Mouse (Mus musculus) hindbrain, embryonic 12.5 days (tissue): Measurements from ENCODE around the gene Zfp169. TPM values are rescaled to one million over a fixed set of nuclear protein-coding genes. Genes with fewer than 3 reads are reported as not detected.

Experiments used
- microRNA counts: library from miRNA; unstranded; fragments of <30 nt; microRNA quantifications from one replicate; lab custom pipeline; 2017
- microRNA-seq: library from miRNA; unstranded; fragments of <30 nt; microRNA quantifications from one replicate; pipeline ENCODE4, GENCODE M21; 2017
- polyA plus RNA-seq: library from polyadenylated mRNA; unstranded; fragments of >200 nt; fragmentation: Nextera tagmentation; extraction: Ambion mirVana; gene quantifications from 2 replicates; pipeline ENCODE4 v1.2.1, GENCODE M21; 2016

Gene Zfp169
- polyA plus RNA-seq, 1 experiment from 2014 or later, result 7.4 TPM

MicroRNAs within 50 kb of the gene (microRNA counts, 519-probe panel; counts per million panel counts)
- microRNA mmu-let-7a (lab: Ali Mortazavi, UCI) (4,837 counts per million, percentile 90 among the panel's probes with 10 or more counts), microRNA mmu-let-7d (lab: Ali Mortazavi, UCI) (5,601 counts per million, percentile 95 among the panel's probes with 10 or more counts), microRNA mmu-let-7f (lab: Ali Mortazavi, UCI) (3,869 counts per million, percentile 79 among the panel's probes with 10 or more counts)

Small RNA genes within 50 kb of the gene (microRNA-seq; reads per million reads assigned to microRNA genes)
- gene Gm24111 (not detected), gene Mirlet7a-1 (75.4 reads per million, percentile 41 among the genes with 10 or more reads in this experiment), gene Mirlet7d (1,873 reads per million, percentile 82 among the genes with 10 or more reads in this experiment), gene Mirlet7f-1 (not detected)

Other genes starting within 250 kb of the Zfp169 start
- gene A830005F24Rik, start 119 bp upstream of the Zfp169 start, polyA plus RNA-seq, result 3.2 and 4.0 TPM in 2 replicates
- 20.5 and 21.4 TPM in 2 replicates for gene Ptpdc1, start 112.2 kb upstream of the Zfp169 start, polyA plus RNA-seq
- 5.6 and 5.7 TPM in 2 replicates for gene Barx1, start 149.5 kb upstream of the Zfp169 start, polyA plus RNA-seq